Mouse (Mus musculus) brain, embryonic 14.5 days (tissue): ENCODE data around the gene Hspa1l.
"Not testable (repeated sequence)": the region's sequence is repeated elsewhere in the genome, so short reads cannot be mapped to it uniquely, and the experiment has no call there.

Experiments used
- CTCF ChIP-seq: fragments of 200-500 bp; IDR thresholded peaks from 2 replicates; pipeline ENCODE4 v1.5.1; 2012; ENCODE audit warnings: inconsistent platforms, mild to moderate bottlenecking, moderate library complexity, borderline replicate concordance; ENCODE audit not compliant: insufficient read depth, insufficient read length; ENCODE audit errors: extremely low read depth
- POLR2A ChIP-seq: fragments of 200-500 bp; IDR thresholded peaks from 2 replicates; pipeline ENCODE4 v1.6.1; 2012; ENCODE audit warnings: mild to moderate bottlenecking, inconsistent platforms, borderline replicate concordance; ENCODE audit not compliant: poor library complexity, insufficient read depth, insufficient read length, severe bottlenecking; ENCODE audit errors: extremely low read depth

DNA sequence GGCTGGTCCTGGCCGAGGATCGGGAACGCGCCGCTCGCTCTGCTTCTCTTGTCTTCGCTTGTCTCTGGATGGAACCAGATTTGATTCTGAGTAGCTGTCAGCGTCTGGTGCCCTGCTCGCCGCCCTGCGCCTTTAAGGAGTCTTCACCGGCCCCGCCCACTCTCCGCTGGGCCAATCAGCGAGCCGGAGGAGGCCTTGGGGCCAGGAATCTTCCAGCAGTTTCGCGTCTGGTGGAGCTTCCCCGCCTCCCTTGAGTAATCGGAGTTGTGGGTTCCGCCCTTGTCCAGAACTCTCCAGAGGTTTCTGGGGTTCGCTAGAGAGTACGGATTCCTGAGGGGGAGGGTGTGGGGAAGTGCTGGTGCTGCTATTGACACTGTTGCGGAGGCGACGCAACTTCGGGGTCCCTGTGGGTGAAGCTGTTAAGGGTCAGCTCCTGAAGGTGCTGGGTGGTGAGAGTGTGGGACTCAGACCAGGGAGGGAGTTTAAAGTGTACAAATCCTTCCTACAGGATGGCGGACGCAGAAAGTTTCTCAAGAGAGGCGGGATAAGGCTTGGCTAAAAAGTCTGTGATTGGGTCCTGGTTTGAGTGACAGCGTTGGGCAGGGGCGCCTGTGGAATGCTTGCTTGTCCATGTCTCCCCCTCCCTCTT, 13.2 kb upstream of the Hspa1l start, which contains the start of gene Hspa1b:
- not testable (repeated sequence) for TF ChIP-seq POLR2A, CTCF
